In genomic region chr12:112941776-112942713, GRCm38 (mm10) we compare ENCODE assay signal across 7 mouse cellular contexts. TPM values are rescaled to one million over a fixed set of nuclear protein-coding genes. Genes with fewer than 3 reads are reported as not detected.
DNase-seq lines count a peak whose midpoint lies in the region; ATAC-seq lines count a peak whose summit lies in the region.

TSS of gene Nudt14 (minus strand) at chr12:112942124.

- peak; percentile 60 to 67 for DNase-seq in cerebellum, postnatal 36 days
- DNase-seq in gastrocnemius, postnatal 14 days, result peak; percentile 80
- DNase-seq in induced T-regulatory cell, adult 2 months (ENCODE audit: low read depth), result peak; percentile 88
- peak; percentile 76 to 80 for DNase-seq in left cerebral cortex, postnatal 36 days (ENCODE audit: low spot score in 2 of 2)
- peak; percentile 79 for DNase-seq in mesoderm, embryonic 11.5 days (ENCODE audit: low read depth, low spot score)
- peak; percentile 68 for DNase-seq in right cerebral cortex, postnatal 4 days

- intact Hi-C loops in gastrocnemius, postnatal 14 days (cut with DNase I; ENCODE audit: low total_unique reads), result no loop called here
- intact Hi-C loops in left cerebral cortex, postnatal 36 days (cut with DNase I), result loop anchor here (5.0 kb wide), 1 partner anchor 65 kb away; no protein-coding TSS in a partner anchor

- peak; percentile 80 for ATAC-seq in activated CD4-positive, CD25-positive, alpha-beta regulatory T cell, adult 4 months

RNA-seq across cellular contexts. Expression of gene Nudt14, which starts in this region (rescaled TPM):
- 10 to 100 TPM; 39.0 to 46.2 TPM for polyA plus RNA-seq in activated CD4-positive, CD25-positive, alpha-beta regulatory T cell, adult 4 months (2017; shearing (Covaris generic))
- total RNA-seq in gastrocnemius, postnatal 14 days (2021), result 10 to 100 TPM; 14.8 to 17.5 TPM
- 10 to 100 TPM; 11.0 to 12.3 TPM for total RNA-seq in left cerebral cortex, postnatal 36 days (2021)

Comparison
In these comparisons a context has a peak if more than half of its experiments do, and no peak if none do; other contexts are left out.
1. Peak in every context shown above with its lines: DNase-seq and ATAC-seq.